Mouse (Mus musculus) neural tube, embryonic 13.5 days (tissue): Measurements from ENCODE around the gene Tram2. TPM values are rescaled to one million over a fixed set of nuclear protein-coding genes. Genes with fewer than 3 reads are reported as not detected.

Experiments
- ATAC-seq: fragments of 200-750 bp; cut with Nextera tagmentation; 2 replicates; pipeline ENCODE4 v1.8.0; 2017; ENCODE audit warnings: low read depth, mild to moderate bottlenecking, moderate TSS enrichment, moderate library complexity
- H3K27ac ChIP-seq: fragments of 300-500 bp; sonication (generic); replicated peaks from 2 replicates; pipeline ENCODE4 v1.5.1; 2015; ENCODE audit warnings: moderate library complexity, mild to moderate bottlenecking, inconsistent platforms
- H3K27me3 ChIP-seq: fragments of 300-500 bp; sonication (generic); 2 replicates; pipeline ENCODE4 v1.6.1; 2015; ENCODE audit warnings: mild to moderate bottlenecking, inconsistent platforms
- H3K36me3 ChIP-seq: fragments of 300-500 bp; sonication (generic); 2 replicates; pipeline ENCODE4 v1.6.1; 2015; ENCODE audit warnings: mild to moderate bottlenecking, inconsistent platforms
- H3K4me1 ChIP-seq: fragments of 300-500 bp; sonication (generic); replicated peaks from 2 replicates; pipeline ENCODE4 v1.6.1; 2015; ENCODE audit warnings: inconsistent platforms
- H3K4me2 ChIP-seq: fragments of 300-500 bp; sonication (generic); 2 replicates; pipeline ENCODE4 v1.6.1; 2015; ENCODE audit warnings: inconsistent platforms, mild to moderate bottlenecking, moderate library complexity
- H3K4me3 ChIP-seq: fragments of 300-500 bp; sonication (generic); 2 replicates; pipeline ENCODE4 v1.5.1; 2015; ENCODE audit warnings: mild to moderate bottlenecking, inconsistent platforms
- H3K9ac ChIP-seq: fragments of 300-500 bp; sonication (generic); 2 replicates; pipeline ENCODE4 v1.6.1; 2015; ENCODE audit warnings: moderate library complexity, mild to moderate bottlenecking, inconsistent platforms
- H3K9me3 ChIP-seq: fragments of 300-500 bp; sonication (generic); 2 replicates; pipeline ENCODE4 v1.6.1; 2016; ENCODE audit warnings: inconsistent platforms
- WGBS: fragments of 180-500 bp; shearing (Covaris S2); methylation state at CpG from one replicate; pipeline ENCODE4 v1.1.7; 2015; 5-methylcytosine and 5-hydroxymethylcytosine counted together
- polyA plus RNA-seq: library from polyadenylated mRNA; unstranded; fragments of >200 nt; fragmentation: Nextera tagmentation; extraction: Ambion mirVana; gene quantifications from 2 replicates; pipeline ENCODE4 v1.2.1, GENCODE M21; 2015

The Tram2 gene
- polyA plus RNA-seq, 1 experiment from 2014 or later, result 2.7 TPM

DNA sequence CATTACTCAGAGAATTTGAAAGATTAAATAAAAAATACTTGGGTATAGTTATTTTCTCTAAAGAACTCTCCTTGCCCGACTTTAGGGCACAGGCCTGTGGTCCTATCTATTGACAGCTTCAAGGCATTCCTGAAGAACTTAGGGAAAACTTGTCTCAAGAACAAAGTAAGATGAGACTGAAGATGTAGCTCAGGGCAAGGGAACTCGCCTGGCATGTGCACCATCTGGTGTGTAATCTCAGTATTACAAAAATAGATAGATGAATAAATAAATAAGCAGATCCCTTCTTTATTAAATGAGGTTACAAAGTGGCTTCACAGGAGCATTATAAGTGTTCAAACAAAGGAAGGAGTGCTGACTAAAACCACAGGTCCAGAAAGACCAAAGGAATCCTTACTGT, 94.9 kb downstream of the Tram2 start:
- no peak for ATAC-seq
- H3K9me3 ChIP-seq, result no peaks in the 10 kb centered on the region
- 82% methylated on average over 2 of the region's 2 CpGs for WGBS
- no peak overlapping the region for H3K4me3 ChIP-seq
- H3K9ac ChIP-seq, result no peak overlapping the region
- 0 out of 2 replicates have a peak, but pooled peaks cover 5% of the 10 kb centered on the region for H3K4me1 ChIP-seq
- no peaks in the 10 kb centered on the region for H3K36me3 ChIP-seq
- no peak overlapping the region for H3K4me2 ChIP-seq
- no peak overlapping the region for H3K27ac ChIP-seq
- H3K27me3 ChIP-seq, result no peaks in the 10 kb centered on the region

DNA sequence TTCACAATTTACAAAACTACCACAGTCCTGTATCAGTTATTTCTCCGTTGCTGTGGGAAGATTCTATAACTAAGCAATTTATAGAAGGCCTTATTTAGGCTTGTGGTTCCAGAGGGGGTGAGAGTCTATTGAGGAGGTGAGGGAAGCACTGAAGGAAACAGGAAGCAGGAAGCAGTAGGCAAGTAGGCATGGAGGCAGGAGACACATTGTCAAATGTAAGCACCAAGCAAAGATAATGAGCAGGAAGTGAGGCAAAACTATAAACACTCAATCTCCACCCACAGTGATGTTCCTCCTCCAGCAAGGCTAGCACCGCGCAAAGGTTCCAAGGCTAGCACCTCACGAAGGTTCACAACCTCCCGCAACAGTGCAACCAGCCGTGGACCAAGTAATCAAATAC, 97.3 kb downstream of the Tram2 start:
- Histone ChIP-seq H3K4me2 (no peak overlapping the region), H3K4me3 (no peak overlapping the region), H3K9ac (no peak overlapping the region), H3K36me3 (no peaks in the 10 kb centered on the region), H3K9me3 (no peaks in the 10 kb centered on the region), H3K27me3 (no peaks in the 10 kb centered on the region), H3K27ac (no peak overlapping the region), H3K4me1 (0 out of 2 replicates have a peak, but pooled peaks cover 5% of the 10 kb centered on the region)
- no peak for ATAC-seq
- 90% methylated on average over 6 of the region's 6 CpGs for WGBS

DNA sequence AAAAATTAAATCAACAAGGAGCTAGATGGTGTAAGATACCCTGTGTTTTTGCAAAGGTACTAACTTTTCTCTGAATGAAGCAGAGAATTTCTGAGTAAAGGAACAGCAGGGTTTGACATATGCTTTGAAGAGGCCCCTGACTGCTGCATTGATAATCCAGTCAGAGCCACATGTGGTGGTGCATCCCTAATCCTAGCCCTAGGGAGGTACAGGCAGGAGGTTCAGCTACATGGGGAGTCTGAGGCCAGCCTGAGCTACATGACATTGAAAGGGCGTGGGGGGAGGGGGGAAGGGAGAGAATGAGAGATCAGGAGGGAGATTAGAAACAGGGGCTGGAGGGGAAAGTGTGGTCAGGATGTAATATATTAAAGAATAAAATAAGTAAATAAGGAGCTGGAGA, 98.5 kb downstream of the Tram2 start:
- Histone ChIP-seq H3K27ac (no peak overlapping the region), H3K36me3 (no peaks in the 10 kb centered on the region), H3K27me3 (no peaks in the 10 kb centered on the region), H3K4me1 (no peaks in the 10 kb centered on the region), H3K9me3 (no peaks in the 10 kb centered on the region), H3K4me2 (no peak overlapping the region), H3K9ac (no peak overlapping the region), H3K4me3 (no peak overlapping the region)
- WGBS, result 63% methylated on average over 1 of the region's 1 CpGs
- no peak for ATAC-seq

DNA sequence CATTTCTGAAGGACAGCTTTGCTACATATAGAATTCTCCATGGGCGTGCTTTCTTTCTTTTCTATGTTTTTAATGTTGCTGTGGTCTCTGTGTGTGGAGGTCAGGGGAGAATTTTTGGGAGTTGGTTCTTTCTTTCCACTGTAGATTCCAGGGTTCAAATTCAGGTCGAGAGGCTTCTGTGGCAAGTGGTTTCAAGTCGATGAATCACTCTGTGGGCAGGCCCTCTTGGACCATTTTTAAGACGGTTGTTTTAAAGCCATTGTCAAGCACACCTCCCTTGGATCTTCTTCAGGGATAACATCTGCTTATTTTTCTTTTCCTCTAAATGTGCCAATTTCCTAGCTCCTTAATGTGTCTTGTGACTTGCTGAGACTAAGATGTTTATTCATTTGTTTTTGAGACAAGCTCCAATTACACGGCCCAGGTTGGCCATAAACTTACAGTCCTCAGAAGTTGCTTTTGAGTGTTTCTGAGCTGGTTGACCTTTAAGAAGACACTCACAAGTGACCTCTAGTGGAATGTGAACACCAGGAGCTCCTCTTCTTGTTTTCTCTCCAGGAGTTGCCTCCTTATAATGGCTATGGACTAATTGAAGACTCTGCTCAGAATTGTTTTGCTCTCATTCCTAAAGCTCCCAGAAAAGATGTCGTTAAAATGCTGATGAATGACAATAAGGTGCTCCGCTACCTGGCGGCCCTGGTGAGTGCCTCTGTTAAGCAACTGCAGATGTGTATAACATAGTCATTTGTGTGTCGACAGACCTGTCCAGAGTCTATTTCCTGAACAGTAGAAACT, 104.5 kb downstream of the Tram2 start:
- no peak overlapping the region for H3K4me2 ChIP-seq
- no peak overlapping the region for H3K9ac ChIP-seq
- 75% methylated on average over 9 of the region's 9 CpGs for WGBS
- no peak for ATAC-seq
- H3K9me3 ChIP-seq, result no peaks in the 10 kb centered on the region
- no peak overlapping the region for H3K4me3 ChIP-seq
- no peaks in the 10 kb centered on the region for H3K27me3 ChIP-seq
- H3K27ac ChIP-seq, result no peak overlapping the region
- no peaks in the 10 kb centered on the region for H3K36me3 ChIP-seq
- H3K4me1 ChIP-seq, result no peaks in the 10 kb centered on the region

DNA sequence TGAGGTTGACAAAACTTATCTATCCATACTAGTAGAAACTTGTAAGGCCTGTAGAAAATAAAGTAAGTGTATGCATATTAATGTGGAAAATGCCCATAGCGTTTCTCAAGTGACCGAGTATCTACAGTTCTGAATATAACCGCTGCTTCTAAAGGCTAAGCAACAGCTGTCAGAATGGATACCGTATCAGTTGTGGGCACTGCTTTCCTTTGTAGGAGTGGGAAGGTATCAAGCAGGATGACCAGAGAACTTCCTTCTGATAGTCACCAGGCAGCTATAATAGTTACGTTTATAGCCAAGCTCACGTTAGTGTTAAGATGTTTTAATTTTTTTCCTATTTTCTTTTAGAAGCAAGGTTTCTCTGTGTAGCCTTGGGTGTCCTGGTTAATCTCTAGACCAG, 105.6 kb downstream of the Tram2 start:
- Histone ChIP-seq H3K4me3 (no peak overlapping the region), H3K27ac (no peak overlapping the region), H3K9me3 (no peaks in the 10 kb centered on the region), H3K9ac (no peak overlapping the region), H3K36me3 (no peaks in the 10 kb centered on the region), H3K4me2 (no peak overlapping the region), H3K4me1 (no peaks in the 10 kb centered on the region), H3K27me3 (no peaks in the 10 kb centered on the region)
- 91% methylated on average over 6 of the region's 6 CpGs for WGBS
- no peak for ATAC-seq

DNA sequence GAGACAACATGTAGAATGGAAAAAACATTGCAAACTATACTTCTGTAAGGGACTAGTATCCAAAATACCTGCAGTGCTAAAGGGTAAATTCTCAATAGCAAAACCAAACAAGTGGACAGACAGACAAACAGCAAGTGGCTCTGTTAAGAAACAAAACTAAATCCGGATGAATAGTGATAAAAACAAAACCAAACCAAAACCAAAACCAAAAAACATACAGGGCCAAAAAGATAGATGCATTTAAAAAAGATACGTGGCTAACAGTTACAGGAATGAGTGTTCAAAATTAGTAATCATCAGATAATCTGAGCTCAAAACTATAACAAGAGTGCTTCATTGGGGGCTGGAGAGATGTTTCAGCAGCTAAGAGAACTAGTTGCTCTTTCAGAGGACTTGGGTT, 109.4 kb downstream of the Tram2 start:
- WGBS, result 89% methylated on average over 2 of the region's 2 CpGs
- H3K4me3 ChIP-seq, result no peak overlapping the region
- ATAC-seq, result no peak
- no peak overlapping the region for H3K9ac ChIP-seq
- no peaks in the 10 kb centered on the region for H3K36me3 ChIP-seq
- H3K4me1 ChIP-seq, result no peaks in the 10 kb centered on the region
- no peaks in the 10 kb centered on the region for H3K27me3 ChIP-seq
- no peak overlapping the region for H3K27ac ChIP-seq
- H3K9me3 ChIP-seq, result no peaks in the 10 kb centered on the region
- no peak overlapping the region for H3K4me2 ChIP-seq

DNA sequence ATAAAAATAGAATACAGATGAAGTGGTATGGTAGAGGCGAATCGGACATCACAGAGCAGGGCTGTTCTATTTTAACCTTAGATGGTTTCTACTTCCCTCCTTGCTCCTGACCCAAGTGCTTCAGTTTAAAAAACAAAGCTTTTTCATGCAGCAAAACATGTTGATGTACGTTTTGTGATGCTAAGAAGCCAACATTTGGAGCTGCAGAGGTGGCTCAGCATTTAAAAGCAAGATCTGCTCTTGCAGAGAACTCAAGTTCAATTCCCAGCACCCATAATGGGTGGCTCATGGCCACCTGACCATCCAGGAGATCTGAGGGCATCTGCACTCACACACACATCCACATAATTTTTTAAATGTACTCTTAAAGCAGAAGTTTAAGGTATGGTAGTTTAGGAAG, 124.2 kb downstream of the Tram2 start:
- H3K27ac ChIP-seq, result no peak overlapping the region
- H3K9ac ChIP-seq, result no peak overlapping the region
- 82% methylated on average over 3 of the region's 3 CpGs for WGBS
- peaks cover 12% of the 10 kb centered on the region for H3K4me1 ChIP-seq
- H3K9me3 ChIP-seq, result no peaks in the 10 kb centered on the region
- no peak overlapping the region for H3K4me3 ChIP-seq
- H3K27me3 ChIP-seq, result no peaks in the 10 kb centered on the region
- H3K4me2 ChIP-seq, result no peak overlapping the region
- ATAC-seq, result no peak
- H3K36me3 ChIP-seq, result no peaks in the 10 kb centered on the region

DNA sequence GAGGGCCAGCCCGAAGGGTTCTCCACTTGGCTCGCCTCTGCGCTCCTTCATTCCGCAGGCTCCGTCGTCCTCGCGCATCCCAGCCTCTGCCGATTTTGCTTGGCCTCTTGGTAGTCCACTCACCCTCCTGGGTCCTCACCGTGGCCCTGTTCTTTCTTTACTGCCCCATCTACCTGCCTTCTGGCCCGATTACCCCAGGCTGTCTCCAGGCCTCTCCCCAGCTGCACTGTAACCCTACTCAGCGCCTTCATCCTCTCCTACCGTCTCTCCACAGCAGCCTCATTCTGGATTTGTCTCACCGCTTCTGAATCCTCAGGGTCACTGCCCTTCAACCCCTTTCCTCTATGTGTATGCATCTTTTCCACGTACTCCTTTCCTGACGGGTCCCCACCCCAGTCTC, 127.2 kb downstream of the Tram2 start:
- 2% methylated on average over 16 of the region's 16 CpGs for WGBS
- Histone ChIP-seq H3K9ac (peak overlapping the region; percentile 77), H3K27me3 (no peaks in the 10 kb centered on the region), H3K27ac (peak overlapping the region; percentile 88), H3K4me1 (peaks cover 12% of the 10 kb centered on the region), H3K4me2 (peak overlapping the region; percentile 60), H3K36me3 (no peaks in the 10 kb centered on the region), H3K4me3 (peak overlapping the region; percentile 52), H3K9me3 (no peaks in the 10 kb centered on the region)
- ATAC-seq, result peak; percentile 84

DNA sequence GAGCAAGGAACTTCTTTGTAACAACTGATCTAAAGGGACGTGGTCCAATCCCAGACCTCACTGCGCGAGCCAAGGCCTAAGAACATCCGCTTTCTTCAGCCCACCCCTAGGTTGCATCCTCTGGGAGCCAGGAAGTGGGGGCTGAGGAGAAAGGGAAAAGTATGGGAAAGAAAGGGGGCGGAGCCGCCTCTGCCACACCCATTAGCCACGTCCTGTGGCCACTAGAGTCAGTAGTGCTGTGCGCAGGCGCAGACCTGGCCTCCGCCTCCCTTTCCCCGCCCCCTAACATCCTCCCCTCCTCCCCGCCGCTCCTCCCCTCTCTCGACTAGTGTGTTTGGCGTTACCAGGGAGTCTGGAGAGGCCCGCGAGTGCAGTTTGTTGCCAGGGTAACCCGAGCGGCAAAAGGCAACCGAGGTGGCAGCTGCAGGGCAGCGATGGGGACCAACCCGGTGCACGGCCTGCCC, 127.7 kb downstream of the Tram2 start, which contains the start of gene Efhc1:
Efhc1 (plus strand) TSS at position 327 of the 464 bp plus-strand sequence.
- Histone ChIP-seq H3K9ac (peak within 1 kb of the TSS; percentile 77), H3K36me3 (no peaks in the 10 kb centered on the region), H3K4me3 (peak within 1 kb of the TSS; percentile 52), H3K27ac (peak within 1 kb of the TSS; percentile 88), H3K27me3 (no peaks in the 10 kb centered on the region), H3K9me3 (no peaks in the 10 kb centered on the region), H3K4me2 (peak within 1 kb of the TSS; percentile 60), H3K4me1 (peaks cover 12% of the 10 kb centered on the region)
- WGBS, result 1% methylated on average over 19 of the region's 23 CpGs
- peak; percentile 99 for ATAC-seq

Other genes with a start within 250 kb of the Tram2 start
- 18.1 and 18.5 TPM in 2 replicates for gene Paqr8, start 188.6 kb downstream of the Tram2 start, polyA plus RNA-seq
- gene Efhc1, start 127.6 kb downstream of the Tram2 start, polyA plus RNA-seq, result 1.8 and 2.0 TPM in 2 replicates
- gene Tmem14a, start 139.3 kb upstream of the Tram2 start, polyA plus RNA-seq, result 18.6 and 20.2 TPM in 2 replicates
- 0.20 TPM in 1 of 2 replicates, not detected in the other for gene Gsta3, start 161.4 kb upstream of the Tram2 start, polyA plus RNA-seq